Mouse (Mus musculus) megakaryocyte, embryonic 14.5 days (primary cell): ENCODE measurements around the gene Tmprss11g.

Source experiments
- FLI1 ChIP-seq: IDR thresholded peaks from 2 replicates; pipeline ENCODE4 v1.6.1; 2012; ENCODE audit warnings: low read length, inconsistent platforms, mixed read lengths
- GATA1 ChIP-seq: IDR thresholded peaks from 3 replicates; pipeline ENCODE4 v1.6.1; 2012; ENCODE audit warnings: mixed read lengths, low read length, inconsistent platforms, borderline replicate concordance

DNA sequence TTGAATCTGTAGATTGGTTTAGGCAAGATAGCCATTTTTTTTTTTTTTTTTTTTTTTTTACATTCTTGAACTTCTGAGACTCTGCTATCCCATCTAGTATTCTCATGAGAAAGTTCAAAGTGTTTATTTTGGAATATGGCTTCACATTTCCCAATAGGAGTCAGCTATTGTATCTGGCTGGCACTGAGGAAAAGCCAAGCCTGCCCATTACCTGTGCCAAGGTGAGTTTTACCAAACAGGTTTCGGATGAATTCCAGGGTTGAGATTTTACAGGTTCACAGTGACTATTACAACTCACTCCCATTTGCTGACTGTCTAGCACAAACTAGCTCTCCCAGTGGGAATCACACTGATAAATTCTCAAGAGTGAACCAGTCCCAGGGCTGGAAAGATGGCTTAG is 36.4 kb downstream of the Tmprss11g start:
- no peak for TF ChIP-seq FLI1
- no peak for TF ChIP-seq GATA1
